Mouse (Mus musculus) megakaryocyte, adult 5-6 weeks (primary cell): ENCODE measurements around the gene Cdca3. TPM values are rescaled to one million over a fixed set of nuclear protein-coding genes. Genes with fewer than 3 reads are reported as not detected.
A peak's percentile ranks its signal among the peaks of the same experiment; 100 is the strongest.
"Not testable (repeated sequence)": the region's sequence is repeated elsewhere in the genome, so short reads cannot be mapped to it uniquely, and the experiment has no call there.

Source experiments
- ATAC-seq: 2 replicates; pipeline ENCODE4 v1.8.0; 2016; ENCODE audit warnings: mild to moderate bottlenecking, inconsistent platforms; ENCODE audit not compliant: poor library complexity, severe bottlenecking
- total RNA-seq, 2 experiments: library from RNA; stranded (forward) in 1 of 2; stranded (reverse) in 1 of 2; fragments of 153-499, 151-499 nt in 1 of 2; fragments of 221-1000, 200-1000 nt in 1 of 2; gene quantifications; 2 replicates each; pipeline versions ENCODE4 v1.2.3 to v1.2.4; 2015 to 2017

Gene Cdca3
- total RNA-seq, 2 experiments from 2014 or later, result 180 to 185 TPM

DNA sequence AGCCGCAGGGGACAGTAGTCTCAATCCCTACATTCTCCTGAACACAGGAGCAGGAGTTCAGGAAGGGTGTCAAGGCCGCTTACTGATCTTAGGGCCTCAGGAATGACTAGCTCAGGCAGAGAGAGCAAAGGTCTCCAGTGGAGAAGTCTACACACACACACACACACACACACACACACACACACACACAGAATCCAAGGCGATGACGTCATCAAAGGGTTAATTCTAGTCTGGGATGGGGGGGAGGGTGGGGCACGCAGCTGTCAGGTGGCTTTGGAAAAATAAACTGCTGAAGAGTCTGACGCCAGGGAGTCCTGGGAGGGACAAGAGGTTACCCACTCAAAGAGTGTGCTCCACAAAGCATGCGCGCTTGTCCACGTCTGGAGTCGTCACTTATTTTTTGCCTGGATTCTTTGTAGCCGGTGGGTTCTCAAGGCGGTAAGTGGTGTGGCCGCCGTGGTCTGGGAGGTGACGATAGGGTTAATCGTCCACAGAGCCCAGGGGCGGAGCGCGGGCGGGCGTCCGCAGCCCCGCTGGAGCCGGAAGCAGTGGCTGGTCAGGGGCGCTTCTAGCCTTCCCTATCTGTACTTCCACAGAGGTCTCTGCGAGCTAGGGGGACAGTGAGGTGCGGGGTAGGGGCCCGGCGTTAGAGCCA lies 20.9 kb upstream of the Cdca3 start, which contains the start of gene Spsb2:
TSS of gene Spsb2 (plus strand) at position 304 of the 655 bp plus-strand sequence.
- peak; percentile 60 for ATAC-seq

DNA sequence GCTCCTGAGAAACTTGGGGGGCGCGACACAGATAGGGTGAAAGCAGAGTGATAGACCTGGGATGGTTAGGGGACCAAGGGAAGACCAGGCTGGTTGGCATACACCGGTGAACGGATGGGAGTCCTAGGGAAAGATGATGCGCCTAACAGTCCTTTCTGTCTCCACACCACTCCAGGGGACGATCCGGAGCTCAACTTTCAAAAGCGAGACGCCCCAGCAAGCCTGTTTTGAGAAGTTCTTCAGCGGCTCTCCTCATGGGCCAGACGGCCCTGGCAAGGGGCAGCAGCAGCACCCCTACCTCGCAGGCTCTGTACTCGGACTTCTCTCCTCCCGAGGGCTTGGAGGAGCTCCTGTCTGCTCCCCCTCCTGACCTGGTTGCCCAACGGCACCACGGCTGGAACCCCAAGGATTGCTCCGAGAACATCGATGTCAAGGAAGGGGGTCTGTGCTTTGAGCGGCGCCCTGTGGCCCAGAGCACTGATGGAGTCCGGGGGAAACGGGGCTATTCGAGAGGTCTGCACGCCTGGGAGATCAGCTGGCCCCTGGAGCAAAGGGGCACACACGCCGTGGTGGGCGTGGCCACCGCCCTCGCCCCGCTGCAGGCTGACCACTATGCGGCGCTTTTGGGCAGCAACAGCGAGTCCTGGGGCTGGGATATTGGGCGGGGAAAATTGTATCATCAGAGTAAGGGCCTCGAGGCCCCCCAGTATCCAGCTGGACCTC lies 20.1 kb upstream of the Cdca3 start:
- ATAC-seq, result peak; percentile 50

DNA sequence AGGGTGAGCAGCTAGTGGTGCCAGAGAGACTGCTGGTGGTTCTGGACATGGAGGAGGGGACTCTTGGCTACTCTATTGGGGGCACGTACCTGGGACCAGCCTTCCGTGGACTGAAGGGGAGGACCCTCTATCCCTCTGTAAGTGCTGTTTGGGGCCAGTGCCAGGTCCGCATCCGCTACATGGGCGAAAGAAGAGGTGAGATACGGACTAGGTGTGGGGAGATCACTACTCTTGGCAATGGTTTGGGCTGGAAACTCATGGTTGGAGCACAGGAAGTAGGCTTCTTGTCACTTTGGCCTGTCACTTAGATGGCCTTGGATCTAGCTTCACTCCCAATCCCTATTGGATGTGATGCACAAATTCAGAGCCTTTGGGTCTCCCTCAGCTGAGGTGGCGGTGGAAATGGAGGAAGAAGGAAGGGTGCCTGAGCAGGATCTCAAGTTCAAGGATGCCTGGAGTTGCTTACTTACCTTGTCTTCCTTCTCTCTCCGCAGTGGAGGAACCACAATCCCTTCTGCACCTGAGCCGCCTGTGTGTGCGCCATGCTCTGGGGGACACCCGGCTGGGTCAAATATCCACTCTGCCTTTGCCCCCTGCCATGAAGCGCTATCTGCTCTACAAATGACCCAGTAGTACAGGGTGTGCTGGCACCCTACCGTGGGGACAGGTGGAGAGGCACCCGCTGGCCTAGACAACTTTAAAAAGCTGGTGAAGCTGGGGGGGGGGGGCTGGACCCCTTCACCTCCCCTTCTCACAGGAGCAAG lies 19.4 kb upstream of the Cdca3 start:
- ATAC-seq, result no peak

DNA sequence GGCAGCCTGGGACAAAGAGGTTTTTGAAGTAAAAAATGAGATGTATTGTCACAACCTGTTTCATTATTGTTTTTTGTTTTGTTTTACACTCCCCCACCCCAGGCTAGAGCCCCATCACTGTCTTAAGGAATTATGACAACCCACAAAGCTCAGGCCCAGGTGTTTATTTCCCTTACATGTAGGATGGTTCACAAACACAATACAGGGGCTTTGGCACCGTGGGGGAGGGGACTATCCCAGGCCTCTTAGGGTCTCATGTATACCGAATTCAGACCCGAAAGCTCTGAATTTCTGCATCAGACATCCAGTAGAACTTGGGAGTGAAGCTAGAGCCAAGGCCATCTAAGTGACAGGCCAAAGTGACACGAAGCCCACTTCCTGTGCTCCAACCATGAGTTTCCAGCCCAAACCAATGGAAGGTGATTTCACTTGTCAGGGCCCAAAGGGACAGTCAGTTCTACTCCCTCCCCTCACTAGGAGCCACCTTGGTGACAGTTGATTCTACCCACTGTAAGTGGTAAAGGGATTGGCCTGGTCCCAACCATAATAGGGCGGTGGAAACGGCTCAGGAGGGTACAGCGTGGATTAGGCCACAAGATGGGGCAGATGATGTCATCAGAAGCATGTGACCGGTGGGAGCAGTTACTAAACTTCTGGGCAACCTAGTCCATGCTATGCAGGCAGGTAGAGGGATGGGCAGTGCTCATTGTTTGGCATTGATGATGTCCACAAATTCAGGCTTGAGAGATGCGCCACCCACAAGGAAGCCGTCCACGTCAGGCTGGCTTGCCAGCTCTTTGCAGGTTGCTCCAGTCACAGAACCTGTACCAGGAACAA lies 18.6 kb upstream of the Cdca3 start:
- ATAC-seq, result not testable (repeated sequence)

DNA sequence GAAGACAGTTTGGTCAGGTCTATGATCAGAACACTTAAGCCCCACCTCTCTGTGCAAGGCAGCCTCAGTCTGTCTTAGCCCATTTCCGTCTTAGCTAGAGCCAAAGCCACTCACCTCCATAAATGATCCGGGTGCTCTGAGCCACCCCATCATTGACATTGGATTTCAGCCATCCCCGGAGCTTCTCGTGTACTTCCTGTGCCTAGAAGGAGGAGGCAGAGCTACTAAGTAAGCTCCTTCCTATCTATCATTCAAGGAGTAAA lies 18.0 kb upstream of the Cdca3 start:
- ATAC-seq, result no peak

DNA sequence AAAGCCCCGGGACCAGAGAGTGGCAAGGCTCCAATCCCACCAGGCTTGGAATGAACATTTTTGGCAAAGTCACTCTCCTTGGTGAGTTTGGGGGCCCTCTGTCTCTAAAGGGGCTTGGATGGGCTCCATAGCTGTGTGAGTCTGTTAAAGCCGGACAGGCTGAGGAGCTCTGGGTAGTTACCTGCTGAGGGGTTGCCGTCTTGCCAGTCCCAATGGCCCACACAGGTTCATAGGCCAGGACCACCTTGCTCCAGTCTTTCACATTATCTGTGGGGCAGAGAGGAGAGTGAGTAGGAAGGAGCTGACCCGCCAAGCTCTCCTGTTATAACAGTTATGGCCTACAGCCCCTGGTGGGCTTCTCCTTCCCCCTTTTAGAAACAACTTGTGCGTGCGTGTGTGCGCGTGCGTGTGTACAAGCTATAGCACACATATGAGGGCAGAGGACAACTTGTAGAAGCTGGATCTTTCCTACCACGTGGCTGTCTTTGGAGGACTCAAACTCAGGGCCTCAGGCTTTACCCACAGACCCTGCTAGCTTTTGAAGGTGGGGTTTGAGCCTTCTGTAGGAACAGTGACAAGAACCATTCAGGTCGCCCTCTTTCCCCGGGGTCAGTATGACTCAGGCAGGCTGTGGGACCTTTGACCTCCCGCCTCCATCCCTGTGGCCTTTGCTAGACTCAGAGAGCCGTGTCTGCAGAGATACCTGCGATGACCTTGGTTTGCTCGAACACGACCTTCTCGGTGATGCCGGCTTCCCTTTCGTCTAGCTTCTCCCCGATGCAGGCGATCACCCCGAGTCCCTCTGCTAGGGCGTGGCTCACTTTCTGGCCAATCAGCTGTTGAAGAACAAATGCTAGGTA lies 17.4 kb upstream of the Cdca3 start:
- ATAC-seq, result no peak

DNA sequence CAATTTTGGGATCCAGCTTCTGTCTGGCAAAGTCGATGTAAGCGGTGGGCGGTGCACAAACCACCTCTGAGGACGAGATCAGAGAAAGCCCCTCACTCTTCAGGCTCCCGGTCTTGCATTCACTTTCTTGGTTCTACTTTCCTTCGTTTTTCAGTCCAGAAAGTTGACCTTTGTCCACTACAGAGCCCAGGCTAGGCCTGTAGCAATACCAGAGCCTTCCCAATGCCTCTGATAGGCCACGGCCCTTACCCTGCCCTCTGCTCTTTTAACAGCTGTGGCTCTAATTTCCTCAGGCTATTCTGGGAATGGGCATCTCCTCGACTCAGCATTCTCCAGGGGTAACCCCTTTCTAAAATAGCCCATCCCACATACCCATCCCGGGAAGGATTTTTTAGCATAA lies 16.5 kb upstream of the Cdca3 start:
- ATAC-seq, result no peak

DNA sequence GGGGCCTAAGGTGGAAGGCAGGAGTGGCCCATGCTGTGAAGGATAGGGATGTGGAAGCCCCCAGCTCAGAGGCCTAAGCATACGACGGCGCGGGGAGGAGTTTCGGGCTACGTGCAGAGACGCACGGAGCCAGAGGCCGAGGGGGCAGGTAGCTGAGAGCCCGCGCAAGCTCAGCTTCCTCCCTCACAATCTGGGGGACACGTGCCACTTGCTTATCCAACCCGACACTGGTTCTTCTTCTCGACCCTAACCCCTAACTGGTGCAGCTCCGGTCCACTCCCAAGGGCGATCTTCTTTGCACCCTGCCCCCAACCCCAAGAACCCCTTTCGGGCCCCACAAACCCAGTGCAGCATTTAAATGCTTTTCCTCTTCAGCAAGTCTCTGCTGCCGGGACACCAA lies 15.9 kb upstream of the Cdca3 start:
- peak; percentile 34 for ATAC-seq

DNA sequence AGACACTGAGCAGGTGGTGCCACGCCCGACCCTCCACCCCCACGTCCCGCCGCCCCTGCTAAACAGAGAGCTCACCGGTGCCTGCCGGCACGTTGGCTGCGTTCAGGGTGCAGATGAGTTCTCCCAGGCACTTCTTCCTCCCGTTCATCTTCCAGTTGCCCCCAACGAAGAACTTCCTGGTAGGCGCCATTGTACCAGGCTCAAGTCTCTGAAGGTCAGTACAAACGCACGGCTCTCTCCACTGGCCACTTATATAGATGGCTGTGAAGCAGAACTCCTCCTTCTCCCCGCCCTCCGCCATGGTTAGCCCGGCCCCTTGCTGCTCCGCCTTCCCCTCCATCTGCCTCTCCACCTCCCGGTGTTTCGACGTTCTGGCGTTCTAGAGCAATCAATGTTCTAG lies 15.4 kb upstream of the Cdca3 start, which contains the start of gene Tpi1:
TSS of gene Tpi1 (minus strand) at position 364 of the 400 bp plus-strand sequence.
- peak; percentile 74 for ATAC-seq

DNA sequence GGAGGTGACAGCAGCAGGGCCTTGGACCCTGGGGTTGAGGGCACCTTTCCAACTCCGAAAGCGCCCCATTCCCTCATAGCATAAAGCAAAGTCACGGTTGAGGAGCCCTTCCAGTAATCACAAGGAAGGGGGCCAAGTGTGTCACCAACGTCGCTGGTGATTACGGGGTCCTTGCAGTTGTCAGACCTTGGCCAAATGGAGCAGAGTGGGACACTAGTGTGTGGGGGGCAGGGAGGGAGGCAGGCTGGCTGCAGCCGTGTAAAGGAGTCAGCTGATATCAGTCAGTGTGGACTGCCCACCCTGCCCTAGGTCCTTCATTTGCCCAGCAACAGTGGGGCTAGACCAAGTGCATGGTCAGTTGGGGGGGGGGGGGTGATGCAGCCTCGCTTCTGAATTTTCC lies 14.9 kb upstream of the Cdca3 start:
- peak; percentile 0; the same call in 1 of the 2 replicates for ATAC-seq

DNA sequence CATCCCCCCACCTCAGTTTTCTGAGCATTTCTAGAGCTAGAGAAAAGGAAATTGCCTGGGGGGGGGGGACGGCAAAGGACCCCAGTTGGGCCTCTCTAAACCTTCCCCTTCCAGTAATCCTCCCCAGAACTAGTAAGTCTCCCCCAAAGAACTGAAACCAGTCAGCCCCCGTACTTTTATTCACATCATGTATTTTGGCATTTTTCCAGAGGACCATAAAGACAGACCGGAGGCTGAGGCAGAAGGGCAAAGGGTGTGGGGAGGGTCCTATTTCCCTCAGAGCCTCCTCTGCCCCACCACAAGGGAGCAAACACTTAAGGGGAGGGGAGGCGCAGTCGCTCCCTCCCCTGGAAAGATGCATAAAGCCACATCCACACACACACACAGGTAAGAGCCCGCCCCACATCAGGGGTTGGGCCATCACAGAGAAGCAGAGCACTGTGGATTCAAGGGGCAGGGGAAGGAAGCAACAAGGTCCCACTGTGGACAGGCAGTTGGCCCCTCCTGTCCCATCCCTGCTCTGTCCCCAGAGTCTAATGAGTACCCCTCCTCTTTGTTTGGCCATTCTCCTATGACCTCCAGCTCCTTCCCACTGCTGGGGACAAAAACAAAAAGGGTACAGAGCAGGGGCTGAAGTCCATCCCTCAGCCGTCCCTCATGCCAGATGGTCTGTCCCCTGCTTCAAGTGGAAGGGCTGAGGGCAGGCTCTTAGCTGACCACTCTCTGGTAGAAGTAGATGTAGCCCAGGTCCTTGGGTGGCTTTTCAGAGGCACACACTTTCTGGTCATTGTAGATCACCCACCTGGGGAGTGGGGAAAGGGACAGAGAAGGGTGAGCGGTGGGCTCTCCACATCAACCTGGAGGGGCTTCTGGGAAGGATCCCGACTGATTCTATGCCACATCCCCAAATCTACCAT lies 14.2 kb upstream of the Cdca3 start:
- no peak for ATAC-seq

DNA sequence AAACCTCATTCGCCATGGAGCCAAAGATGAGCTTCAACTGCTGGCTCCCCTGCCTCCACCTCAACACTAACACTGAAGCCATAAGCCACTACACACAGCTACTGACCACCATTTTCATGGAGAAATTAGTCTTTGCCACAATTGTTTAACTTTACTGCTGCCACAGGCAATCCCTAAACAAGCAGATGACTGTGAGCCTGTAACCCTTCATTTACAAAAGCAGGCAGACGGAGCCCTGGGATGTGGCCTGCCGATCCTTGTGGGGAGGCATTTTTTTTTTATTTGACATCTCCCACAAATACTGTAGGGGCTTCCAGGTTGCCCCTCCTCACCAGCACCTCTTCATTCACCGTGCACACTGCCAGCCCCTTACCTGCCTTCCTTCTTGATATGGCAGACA lies 12.7 kb upstream of the Cdca3 start:
- ATAC-seq, result no peak

DNA sequence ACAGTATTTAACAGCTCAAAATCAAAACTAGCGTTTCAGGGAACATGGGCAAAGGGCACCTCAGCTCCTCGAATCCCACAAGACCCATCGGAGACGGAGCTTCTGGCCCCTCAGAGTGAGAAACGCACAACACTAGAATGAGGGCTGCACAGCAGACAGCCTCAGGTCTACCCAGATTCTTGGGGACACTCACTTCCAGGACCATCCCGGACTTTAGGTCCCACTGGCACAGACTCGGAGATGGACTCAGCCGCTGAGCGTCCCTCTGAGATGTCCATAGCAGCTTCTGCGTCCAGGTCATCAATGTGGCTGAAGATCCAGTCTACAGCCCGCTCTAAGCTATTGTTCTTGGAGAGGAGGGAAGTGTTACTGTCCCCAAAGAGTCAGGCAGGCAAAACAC lies 12.2 kb upstream of the Cdca3 start:
- no peak for ATAC-seq

DNA sequence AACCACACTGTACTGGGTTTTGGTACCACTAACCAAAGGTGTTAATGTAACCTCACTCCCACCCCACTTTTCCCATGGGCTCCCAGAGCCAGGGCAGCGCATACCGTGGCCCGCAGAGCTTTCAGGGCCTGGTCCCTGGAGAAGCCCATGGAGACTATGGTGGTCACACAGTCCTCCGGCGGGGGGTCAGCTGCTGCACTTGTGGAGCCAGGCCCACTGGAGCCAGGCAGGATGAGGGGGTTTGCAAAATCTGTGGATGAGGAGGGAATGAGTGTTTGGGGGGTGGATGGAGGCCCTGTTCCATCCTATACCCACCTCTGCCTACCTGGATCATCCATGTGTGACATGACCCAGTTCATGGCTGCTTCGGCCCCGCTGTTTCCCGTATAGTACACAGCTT lies 11.8 kb upstream of the Cdca3 start:
- ATAC-seq, result no peak

DNA sequence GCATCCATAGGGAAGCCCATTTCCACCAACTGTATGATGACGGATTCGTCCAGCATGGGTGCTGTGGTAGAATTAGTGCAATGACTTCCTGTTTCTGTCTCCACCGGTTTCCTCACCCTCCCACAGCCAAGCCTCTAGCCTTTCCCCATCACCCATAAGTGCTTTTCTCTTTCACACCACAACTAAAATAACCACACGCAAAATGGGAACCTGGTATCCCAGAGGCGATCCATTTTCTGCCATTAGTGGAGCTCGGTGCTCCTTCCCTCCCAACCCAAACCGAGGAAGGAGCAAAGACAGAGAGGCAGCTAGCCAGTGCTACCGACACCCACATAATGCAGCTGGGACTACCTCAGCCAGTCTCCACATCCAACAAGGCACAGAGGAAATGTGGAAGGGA lies 11.4 kb upstream of the Cdca3 start:
- peak; percentile 77 for ATAC-seq

DNA sequence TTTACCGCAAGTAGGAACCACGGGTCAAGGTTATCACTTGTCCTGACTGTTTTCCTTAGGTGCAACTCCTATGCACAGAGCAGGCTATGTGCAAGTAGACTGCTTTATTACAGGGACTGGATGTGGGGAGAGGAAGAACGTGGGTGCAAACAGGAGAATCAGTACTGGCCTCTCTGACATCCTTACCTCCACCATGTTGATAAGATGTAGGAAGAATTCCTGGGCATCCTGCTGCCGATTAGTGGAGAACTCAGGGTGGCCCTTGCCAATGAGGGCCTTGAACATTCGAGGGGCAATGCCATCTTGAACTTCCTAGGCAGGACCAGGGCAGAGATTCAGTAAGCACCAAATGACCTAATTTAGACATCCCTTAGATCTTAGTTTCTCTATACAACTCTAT lies 8.5 kb upstream of the Cdca3 start:
- ATAC-seq, result no peak

DNA sequence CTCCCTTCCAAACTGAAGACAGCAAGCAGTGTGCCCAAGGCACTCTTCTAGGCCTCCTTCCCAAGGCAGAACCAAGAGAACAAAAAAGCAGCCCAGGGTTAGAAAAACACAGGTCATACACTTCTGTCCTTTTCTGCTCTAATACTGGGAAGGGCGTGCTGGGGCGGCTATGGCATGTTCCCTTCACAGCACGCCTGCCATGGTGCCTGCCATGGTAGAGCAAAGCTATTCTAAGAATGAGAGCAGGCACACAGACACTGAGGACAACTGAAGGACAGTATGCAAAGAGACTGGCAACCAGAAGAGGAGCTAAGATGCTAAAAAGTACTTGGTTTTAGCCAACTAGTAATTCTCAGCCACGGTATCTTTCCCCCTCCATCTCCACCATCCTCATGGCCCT lies 7.3 kb upstream of the Cdca3 start:
- ATAC-seq, result no peak

DNA sequence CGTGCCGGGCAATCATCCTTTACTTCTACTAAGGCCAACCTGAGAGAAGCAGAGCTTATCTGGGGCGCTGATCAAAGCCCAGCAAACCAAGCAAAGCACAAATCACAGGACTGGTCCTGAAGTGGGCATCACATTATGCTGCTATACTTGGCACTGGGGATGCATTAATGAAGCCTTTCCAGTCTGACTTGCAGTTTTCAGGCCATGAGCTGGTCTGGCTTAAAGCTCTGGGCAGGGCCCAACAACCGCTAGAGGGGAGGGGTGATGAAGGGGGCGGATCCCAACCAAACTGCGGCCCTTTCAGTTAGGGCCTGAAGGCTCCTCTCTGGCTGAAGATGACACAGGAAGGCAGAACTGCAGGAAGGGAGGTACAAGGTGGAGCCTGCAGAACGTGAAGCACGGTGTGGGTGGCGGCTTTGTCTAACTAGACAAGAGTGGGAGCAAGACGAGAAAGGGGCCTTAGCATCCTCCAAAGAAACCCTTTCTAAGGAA lies 1.2 kb upstream of the Cdca3 start:
- ATAC-seq, result peak; percentile 8
